Mouse (Mus musculus) hindbrain, embryonic 14.5 days (tissue): ENCODE results near the gene Smarcd3. TPM values are rescaled to one million over a fixed set of nuclear protein-coding genes. Genes with fewer than 3 reads are reported as not detected.

Source experiments
- ATAC-seq: fragments of 200-750 bp; cut with Nextera tagmentation; 2 replicates; pipeline ENCODE4 v1.8.0; 2017; ENCODE audit warnings: moderate number of reproducible peaks, mild to moderate bottlenecking, moderate TSS enrichment, moderate library complexity; ENCODE audit not compliant: low FRiP score
- DNase-seq: peaks from one replicate; pipeline ENCODE4 v3.0.0-alpha.2; 2015; ENCODE audit warnings: low spot score
- H3K27ac ChIP-seq: fragments of 300-500 bp; sonication (generic); 2 replicates; pipeline ENCODE4 v1.5.1; 2014; ENCODE audit warnings: mild to moderate bottlenecking, moderate library complexity
- H3K27me3 ChIP-seq: fragments of 300-500 bp; sonication (generic); 2 replicates; pipeline ENCODE4 v1.6.1; 2014; ENCODE audit warnings: mild to moderate bottlenecking, low read length, mixed read lengths; ENCODE audit not compliant: control insufficient read depth, insufficient read depth
- H3K36me3 ChIP-seq: fragments of 300-500 bp; sonication (generic); replicated peaks from 2 replicates; pipeline ENCODE4 v1.6.1; 2014; ENCODE audit not compliant: control insufficient read depth, insufficient read depth
- H3K4me1 ChIP-seq: fragments of 300-500 bp; sonication (generic); replicated peaks from 2 replicates; pipeline ENCODE4 v1.6.1; 2014; ENCODE audit warnings: antibody characterized with exemption, low read length, mixed read lengths; ENCODE audit not compliant: control insufficient read depth, insufficient read depth
- H3K4me2 ChIP-seq: fragments of 300-500 bp; sonication (generic); replicated peaks from 2 replicates; pipeline ENCODE4 v1.6.1; 2014; ENCODE audit warnings: mild to moderate bottlenecking, moderate library complexity
- H3K4me3 ChIP-seq: fragments of 300-500 bp; sonication (generic); replicated peaks from 2 replicates; pipeline ENCODE4 v1.5.1; 2014; ENCODE audit warnings: mild to moderate bottlenecking, low read length
- H3K9ac ChIP-seq: fragments of 300-500 bp; sonication (generic); 2 replicates; pipeline ENCODE4 v1.6.1; 2014
- H3K9me3 ChIP-seq: fragments of 300-500 bp; sonication (generic); 2 replicates; pipeline ENCODE4 v1.6.1; 2016; ENCODE audit warnings: low read length; ENCODE audit not compliant: control insufficient read depth
- WGBS: fragments of 180-500 bp; shearing (Covaris S2); extraction: QIAGEN DNeasy Blood & Tissue Kit; methylation state at CpG from one replicate; pipeline ENCODE4 v1.1.7; 2014; 5-methylcytosine and 5-hydroxymethylcytosine counted together
- polyA plus RNA-seq: library from polyadenylated mRNA; unstranded; fragments of >200 nt; fragmentation: Nextera tagmentation; extraction: Ambion mirVana; gene quantifications from 2 replicates; pipeline ENCODE4 v1.2.1, GENCODE M21; 2014

Smarcd3 gene
- 149 and 171 TPM in 2 replicates for polyA plus RNA-seq

GRCm38 (mm10) chr5:24623986-24624821, at the start of gene Smarcd3:
Smarcd3 (minus strand) TSS chr5:24624411.
- peak; percentile 79 for DNase-seq
- Histone ChIP-seq H3K4me3 (peak within 1 kb of the TSS; percentile 57), H3K9me3 (no peaks in the 10 kb centered on the region), H3K36me3 (no peaks in the 10 kb centered on the region), H3K4me2 (peak within 1 kb of the TSS; percentile 66), H3K27me3 (no peaks in the 10 kb centered on the region), H3K9ac (peak within 1 kb of the TSS; percentile 88), H3K4me1 (peaks cover 22% of the 10 kb centered on the region; the same call in 1 of the 2 replicates), H3K27ac (peak within 1 kb of the TSS; percentile 6; the same call in 1 of the 2 replicates)
- 3% methylated on average over 37 of the region's 37 CpGs for WGBS
- peak; percentile 89 for ATAC-seq

GRCm38 (mm10) chr5:24661457-24661856, 37.2 kb upstream of the Smarcd3 start:
- no peak overlapping the region for H3K27ac ChIP-seq
- no peak for ATAC-seq
- WGBS = 82% methylated on average over 6 of the region's 6 CpGs
- H3K4me2 ChIP-seq = no peak overlapping the region
- H3K27me3 ChIP-seq = no peaks in the 10 kb centered on the region
- DNase-seq = no peak
- no peaks in the 10 kb centered on the region for H3K4me1 ChIP-seq
- no peak overlapping the region for H3K4me3 ChIP-seq
- H3K9me3 ChIP-seq = no peaks in the 10 kb centered on the region
- H3K36me3 ChIP-seq = no peaks in the 10 kb centered on the region
- no peak overlapping the region for H3K9ac ChIP-seq

GRCm38 (mm10) chr5:24659708-24660423, 35.7 kb upstream of the Smarcd3 start:
- DNase-seq (no peak), ATAC-seq (no peak)
- Histone ChIP-seq H3K4me1 (no peaks in the 10 kb centered on the region), H3K9me3 (no peaks in the 10 kb centered on the region), H3K36me3 (no peaks in the 10 kb centered on the region), H3K9ac (no peak overlapping the region), H3K27me3 (no peaks in the 10 kb centered on the region), H3K4me2 (no peak overlapping the region), H3K27ac (no peak overlapping the region), H3K4me3 (no peak overlapping the region)
- 96% methylated on average over 3 of the region's 4 CpGs for WGBS

GRCm38 (mm10) chr5:24657113-24657512, 32.9 kb upstream of the Smarcd3 start:
- no peak overlapping the region for H3K4me3 ChIP-seq
- no peaks in the 10 kb centered on the region for H3K36me3 ChIP-seq
- no peaks in the 10 kb centered on the region for H3K27me3 ChIP-seq
- DNase-seq (peak; percentile 28), ATAC-seq (peak; percentile 51; the same call in 1 of the 2 replicates)
- no peaks in the 10 kb centered on the region for H3K4me1 ChIP-seq
- no peaks in the 10 kb centered on the region for H3K9me3 ChIP-seq
- H3K4me2 ChIP-seq = no peak overlapping the region
- 26% methylated on average over 2 of the region's 2 CpGs for WGBS
- H3K27ac ChIP-seq = no peak overlapping the region
- H3K9ac ChIP-seq = no peak overlapping the region

GRCm38 (mm10) chr5:24654491-24654890, 30.3 kb upstream of the Smarcd3 start:
- no peaks in the 10 kb centered on the region for H3K4me1 ChIP-seq
- no peak for DNase-seq
- no peaks in the 10 kb centered on the region for H3K27me3 ChIP-seq
- H3K9me3 ChIP-seq = no peaks in the 10 kb centered on the region
- H3K4me3 ChIP-seq = no peak overlapping the region
- H3K36me3 ChIP-seq = no peaks in the 10 kb centered on the region
- no peak for ATAC-seq
- WGBS = 86% methylated on average over 6 of the region's 6 CpGs
- H3K27ac ChIP-seq = no peak overlapping the region
- H3K4me2 ChIP-seq = no peak overlapping the region
- H3K9ac ChIP-seq = no peak overlapping the region

- ATAC-seq = no peak
- H3K27me3 ChIP-seq = no peaks in the 10 kb centered on the region
- H3K4me1 ChIP-seq = no peaks in the 10 kb centered on the region
- H3K4me3 ChIP-seq = no peak overlapping the region
- H3K36me3 ChIP-seq = no peaks in the 10 kb centered on the region
- WGBS = 94% methylated on average over 5 of the region's 5 CpGs
- H3K27ac ChIP-seq = no peak overlapping the region
- no peaks in the 10 kb centered on the region for H3K9me3 ChIP-seq
- no peak overlapping the region for H3K4me2 ChIP-seq
- no peak for DNase-seq
- H3K9ac ChIP-seq = no peak overlapping the region
Observed at GRCm38 (mm10) chr5:24652780-24653179, 28.6 kb upstream of the Smarcd3 start.

- ATAC-seq (peak; percentile 83), DNase-seq (peak; percentile 95)
- H3K27me3 ChIP-seq = no peaks in the 10 kb centered on the region
- no peak overlapping the region for H3K4me2 ChIP-seq
- H3K4me3 ChIP-seq = no peak overlapping the region
- H3K36me3 ChIP-seq = no peaks in the 10 kb centered on the region
- no peaks in the 10 kb centered on the region for H3K9me3 ChIP-seq
- H3K27ac ChIP-seq = no peak overlapping the region
- no peaks in the 10 kb centered on the region for H3K4me1 ChIP-seq
- 21% methylated on average over 22 of the region's 25 CpGs for WGBS
- H3K9ac ChIP-seq = no peak overlapping the region
Observed at GRCm38 (mm10) chr5:24651768-24652752, 27.8 kb upstream of the Smarcd3 start.

- Histone ChIP-seq H3K27ac (no peak overlapping the region), H3K4me2 (no peak overlapping the region), H3K27me3 (no peaks in the 10 kb centered on the region), H3K36me3 (no peaks in the 10 kb centered on the region), H3K9me3 (no peaks in the 10 kb centered on the region), H3K9ac (no peak overlapping the region), H3K4me1 (no peaks in the 10 kb centered on the region), H3K4me3 (no peak overlapping the region)
- DNase-seq (no peak), ATAC-seq (no peak)
- WGBS = 80% methylated on average over 6 of the region's 6 CpGs
Observed at GRCm38 (mm10) chr5:24651356-24651755, 27.1 kb upstream of the Smarcd3 start.
